Mouse (Mus musculus) MEL (cell line): Measurements from ENCODE around the gene Hexim2. TPM values are rescaled to one million over a fixed set of nuclear protein-coding genes. Genes with fewer than 3 reads are reported as not detected.

Experiments used
- DNase-seq: peaks from one replicate; pipeline ENCODE4 v3.0.0; 2011; ENCODE audit warnings: low read depth, low spot score
- H3K27ac ChIP-seq: 2 replicates; pipeline ENCODE4 v1.5.1; 2012; ENCODE audit warnings: low read depth, mild to moderate bottlenecking, control low read depth, low read length, moderate library complexity; ENCODE audit not compliant: control insufficient read depth
- H3K27me3 ChIP-seq, 2 experiments: fragments of 150-350 bp in 1 of 2; sonication (generic) in 1 of 2; 2 replicates each; pipeline ENCODE4 v1.6.1; 2012; ENCODE audit warnings: low read length in 2 of 2, mild to moderate bottlenecking in 2 of 2, improper control_type of control experiment in 1 of 2, moderate library complexity in 1 of 2; ENCODE audit not compliant: insufficient read depth in 2 of 2, control insufficient read depth in 1 of 2
- H3K36me3 ChIP-seq, 2 experiments: 2 replicates each; pipeline ENCODE4 v1.6.1; 2012 to 2014; ENCODE audit warnings: low read length in 2 of 2, improper control_type of control experiment in 1 of 2, inconsistent platforms in 1 of 2, mild to moderate bottlenecking in 1 of 2; ENCODE audit not compliant: insufficient read depth in 2 of 2, control insufficient read depth in 1 of 2
- H3K4me1 ChIP-seq, 2 experiments: fragments of 150-350 bp in 1 of 2; sonication (generic) in 1 of 2; 2 replicates each; pipeline ENCODE4 v1.6.1; 2012; ENCODE audit warnings: low read length in 2 of 2, improper control_type of control experiment in 1 of 2, mild to moderate bottlenecking in 1 of 2; ENCODE audit not compliant: insufficient read depth in 2 of 2, control insufficient read depth in 1 of 2
- H3K4me3 ChIP-seq, 2 experiments: fragments of 150-350 bp in 1 of 2; sonication (generic) in 1 of 2; 2 replicates each; pipeline ENCODE4 v1.5.1; 2012; ENCODE audit warnings: low read depth in 2 of 2, low read length in 2 of 2, mild to moderate bottlenecking in 2 of 2, moderate library complexity in 2 of 2, control low read depth in 1 of 2, improper control_type of control experiment in 1 of 2; ENCODE audit not compliant: control insufficient read depth in 1 of 2, insufficient read depth in 1 of 2
- H3K79me2 ChIP-seq: 2 replicates; pipeline ENCODE4 v1.6.1; 2012; ENCODE audit warnings: mild to moderate bottlenecking, low read length, moderate library complexity; ENCODE audit not compliant: control insufficient read depth, poor library complexity, insufficient read depth
- H3K9ac ChIP-seq: 2 replicates; pipeline ENCODE4 v1.6.1; 2012; ENCODE audit warnings: low read depth, mild to moderate bottlenecking, control low read depth, low read length, moderate library complexity; ENCODE audit not compliant: control insufficient read depth, poor library complexity, severe bottlenecking
- H3K9me3 ChIP-seq: fragments of 150-350 bp; sonication (generic); replicated peaks from 2 replicates; pipeline ENCODE4 v1.6.1; 2012; ENCODE audit warnings: mild to moderate bottlenecking, low read length, improper control_type of control experiment, moderate library complexity; ENCODE audit not compliant: insufficient read depth
- BHLHE40 ChIP-seq: IDR thresholded peaks from 2 replicates; pipeline ENCODE4 v1.6.1; 2012; ENCODE audit warnings: low read depth, mild to moderate bottlenecking, inconsistent platforms, low read length, improper control_type of control experiment, borderline replicate concordance
- CHD1 ChIP-seq: IDR thresholded peaks from 2 replicates; pipeline ENCODE4 v1.6.1; 2012; ENCODE audit warnings: low read depth, mild to moderate bottlenecking, inconsistent platforms, low read length, improper control_type of control experiment
- E2F4 ChIP-seq: IDR thresholded peaks from 2 replicates; pipeline ENCODE4 v1.6.1; 2011; ENCODE audit warnings: low read depth, low read length, improper control_type of control experiment, borderline replicate concordance
- EP300 ChIP-seq, 2 experiments: IDR thresholded peaks; 2 replicates each; pipeline ENCODE4 v1.6.1; 2011; ENCODE audit warnings: improper control_type of control experiment in 2 of 2, low read length in 2 of 2, low read depth in 1 of 2, mild to moderate bottlenecking in 1 of 2
- ETS1 ChIP-seq: IDR thresholded peaks from 2 replicates; pipeline ENCODE4 v1.6.1; 2012; ENCODE audit warnings: low read depth, mild to moderate bottlenecking, inconsistent platforms, low read length, improper control_type of control experiment, moderate library complexity
- HCFC1 ChIP-seq: IDR thresholded peaks from 2 replicates; pipeline ENCODE4 v1.6.1; 2012; ENCODE audit warnings: low read depth, mild to moderate bottlenecking, inconsistent platforms, low read length, improper control_type of control experiment, moderate library complexity
- KAT2A ChIP-seq: conservative IDR thresholded peaks from 2 replicates; pipeline ENCODE4 v1.6.1; 2012; ENCODE audit warnings: low read depth, low read length, improper control_type of control experiment, inconsistent platforms
- MAFK ChIP-seq: IDR thresholded peaks from 2 replicates; pipeline ENCODE4 v1.6.1; 2011; ENCODE audit warnings: low read depth, mild to moderate bottlenecking, low read length, improper control_type of control experiment, borderline replicate concordance
- MAX ChIP-seq: IDR thresholded peaks from 2 replicates; pipeline ENCODE4 v1.6.1; 2011; ENCODE audit warnings: low read length, improper control_type of control experiment
- MXI1 ChIP-seq: IDR thresholded peaks from 2 replicates; pipeline ENCODE4 v1.6.1; 2011; ENCODE audit warnings: mild to moderate bottlenecking, low read depth, low read length, improper control_type of control experiment
- MYB ChIP-seq: IDR thresholded peaks from 2 replicates; pipeline ENCODE4 v1.6.1; 2011; ENCODE audit warnings: mild to moderate bottlenecking, low read depth, low read length, improper control_type of control experiment
- MYC ChIP-seq: IDR thresholded peaks from 2 replicates; pipeline ENCODE4 v1.6.1; 2011; ENCODE audit warnings: low read depth, mild to moderate bottlenecking, low read length, improper control_type of control experiment, moderate library complexity
- NELFE ChIP-seq: IDR thresholded peaks from 2 replicates; pipeline ENCODE4 v1.6.1; 2011; ENCODE audit warnings: low read depth, low read length, improper control_type of control experiment
- NRF1 ChIP-seq: IDR thresholded peaks from 2 replicates; pipeline ENCODE4 v1.6.1; 2014; ENCODE audit warnings: low read depth, mild to moderate bottlenecking, inconsistent platforms, low read length, improper control_type of control experiment, moderate library complexity; ENCODE audit not compliant: poor library complexity, insufficient read depth, severe bottlenecking
- POLR2A ChIP-seq, 2 experiments: IDR thresholded peaks; 2 replicates each; pipeline ENCODE4 v1.6.1; 2011 to 2012; ENCODE audit warnings: low read length in 2 of 2, mild to moderate bottlenecking in 2 of 2, control low read depth in 1 of 2, improper control_type of control experiment in 1 of 2, low read depth in 1 of 2, moderate library complexity in 1 of 2; ENCODE audit not compliant: control insufficient read depth in 1 of 2, insufficient read depth in 1 of 2, poor library complexity in 1 of 2
- POLR2AphosphoS2 ChIP-seq: IDR thresholded peaks from 2 replicates; pipeline ENCODE4 v1.6.1; 2011; ENCODE audit warnings: low read length, improper control_type of control experiment
- POLR2AphosphoS5 ChIP-seq: IDR thresholded peaks from 2 replicates; pipeline ENCODE4 v1.6.1; 2012; ENCODE audit warnings: low read depth, borderline replicate concordance, mild to moderate bottlenecking, inconsistent platforms, low read length, moderate library complexity, mixed read lengths
- RAD21 ChIP-seq: IDR thresholded peaks from 2 replicates; pipeline ENCODE4 v1.6.1; 2011; ENCODE audit warnings: mild to moderate bottlenecking, low read depth, low read length, improper control_type of control experiment
- RCOR1 ChIP-seq: IDR thresholded peaks from 2 replicates; pipeline ENCODE4 v1.6.1; 2012; ENCODE audit warnings: low read depth, mild to moderate bottlenecking, inconsistent platforms, low read length, improper control_type of control experiment
- SIN3A ChIP-seq: IDR thresholded peaks from 2 replicates; pipeline ENCODE4 v1.6.1; 2012; ENCODE audit warnings: low read length, improper control_type of control experiment, inconsistent platforms
- TBP ChIP-seq: IDR thresholded peaks from 2 replicates; pipeline ENCODE4 v1.8.0; 2011; ENCODE audit warnings: low read depth, low read length, improper control_type of control experiment
- TCF12 ChIP-seq: IDR thresholded peaks from 2 replicates; pipeline ENCODE4 v1.6.1; 2014; ENCODE audit warnings: low read depth, mild to moderate bottlenecking, inconsistent platforms, low read length, improper control_type of control experiment, moderate library complexity
- UBTF ChIP-seq: IDR thresholded peaks from 2 replicates; pipeline ENCODE4 v1.6.1; 2012; ENCODE audit warnings: low read depth, mild to moderate bottlenecking, inconsistent platforms, low read length, improper control_type of control experiment, moderate library complexity, borderline replicate concordance; ENCODE audit not compliant: insufficient read depth
- USF1 ChIP-seq: IDR thresholded peaks from 2 replicates; pipeline ENCODE4 v1.6.1; 2014; ENCODE audit warnings: low read depth, mild to moderate bottlenecking, inconsistent platforms, low read length, improper control_type of control experiment, moderate library complexity
- USF2 ChIP-seq, 2 experiments: IDR thresholded peaks; 2 replicates each; pipeline ENCODE4 v1.6.1; 2011 to 2012; ENCODE audit warnings: improper control_type of control experiment in 2 of 2, low read length in 2 of 2, borderline replicate concordance in 1 of 2, inconsistent platforms in 1 of 2, low read depth in 1 of 2, mild to moderate bottlenecking in 1 of 2; ENCODE audit not compliant: insufficient read depth in 1 of 2
- ZC3H11A ChIP-seq: IDR thresholded peaks from 2 replicates; pipeline ENCODE4 v1.6.1; 2012; ENCODE audit warnings: low read depth, mild to moderate bottlenecking, inconsistent platforms, low read length, improper control_type of control experiment
- ZMIZ1 ChIP-seq: IDR thresholded peaks from 2 replicates; pipeline ENCODE4 v1.6.1; 2012; ENCODE audit warnings: low read depth, mild to moderate bottlenecking, inconsistent platforms, low read length, improper control_type of control experiment, moderate library complexity
- ZNF384 ChIP-seq: IDR thresholded peaks from 2 replicates; pipeline ENCODE4 v1.6.1; 2012; ENCODE audit warnings: low read depth, mild to moderate bottlenecking, inconsistent platforms, low read length, improper control_type of control experiment
- polyA plus RNA-seq, 2 experiments: library from polyadenylated mRNA; stranded (reverse) in 1 of 2; unstranded in 1 of 2; fragments of >175 nt in 1 of 2; fragments of >200 nt in 1 of 2; gene quantifications; 2 replicates each; pipeline versions ENCODE4 v1.2.1 to v1.2.4; 2012; ENCODE audit warnings: low replicate concordance in 2 of 2, low read depth in 1 of 2; ENCODE audit not compliant: insufficient read length in 2 of 2, insufficient read depth in 1 of 2, missing spikeins in 1 of 2
- total RNA-seq: library from RNA; depleted of rRNA; stranded (reverse); fragments of 300-350 nt; gene quantifications from 2 replicates; pipeline ENCODE4 v1.2.3, GENCODE M21; 2012

Gene Hexim2
- total and polyA plus RNA-seq, 3 experiments: 12.3 to 12.5 TPM; not detected in 1

- Histone ChIP-seq H3K79me2 (peaks cover 29% of the 10 kb centered on the region), H3K9ac (peak overlapping the region; percentile 96), H3K27ac (peak overlapping the region; percentile 95), H3K36me3 (peaks cover 0 to 16% of the 10 kb centered on the region in 2 experiments; a peak in 2 of 4 replicates), H3K4me3 (peak overlapping the region; percentile 61 to 85), H3K9me3 (no peaks in the 10 kb centered on the region), H3K4me1 (peaks cover 7 to 8% of the 10 kb centered on the region in 2 experiments; a peak in 3 of 4 replicates), H3K27me3 (no peaks in the 10 kb centered on the region)
- DNase-seq: peak; percentile 93
- TF ChIP-seq HCFC1 (peak; percentile 62; the same call in 1 of the 2 replicates), ETS1 (peak; percentile 89), ZNF384 (peak; percentile 75), BHLHE40 (peak; percentile 69; the same call in 1 of the 2 replicates), UBTF (no peak), TCF12 (peak; percentile 52; the same call in 1 of the 2 replicates), NRF1 (no peak), RAD21 (no peak), MAX (peak; percentile 80), SIN3A (peak; percentile 87), USF1 (peak; percentile 93), E2F4 (peak; percentile 59; the same call in 1 of the 2 replicates), NELFE (peak; percentile 65), ZMIZ1 (peak; percentile 76; the same call in 1 of the 2 replicates), MXI1 (peak; percentile 68), EP300 (IDR thresholded peaks at IDR 0.05; ENCODE audit: low read depth in 1 of 2, low read length in 2 of 2) (peak in 1 of 2 experiments; percentile 36; a peak in 2 of 4 replicates), MAFK (peak; percentile 68; the same call in 1 of the 2 replicates), MYC (peak; percentile 92), POLR2AphosphoS2 (peak; percentile 65; the same call in 1 of the 2 replicates), CHD1 (peak; percentile 98; the same call in 1 of the 2 replicates), POLR2AphosphoS5 (no peak), USF2 (IDR thresholded peaks at IDR 0.05; ENCODE audit: borderline replicate concordance in 1 of 2, insufficient read depth in 1 of 2, low read depth in 1 of 2, low read length in 2 of 2) (no peak; a peak in 1 of 4 replicates), POLR2A (IDR thresholded peaks at IDR 0.05; ENCODE audit: control insufficient read depth in 1 of 2, insufficient read depth in 1 of 2, low read depth in 1 of 2, low read length in 2 of 2, poor library complexity in 1 of 2) (peak; percentile 34 to 41; a peak in 2 of 4 replicates), TBP (peak; percentile 86), ZC3H11A (no peak), RCOR1 (peak; percentile 25; the same call in 1 of the 2 replicates), MYB (peak; percentile 56; the same call in 1 of the 2 replicates), KAT2A (no peak; the same call in 1 of the 2 replicates)
- TF ChIP-seq, all 39 proteins: peak for 21
Measured at GRCm38 (mm10) chr11:103114270-103114943, 17.8 kb upstream of the Hexim2 start.
